Mouse (Mus musculus) E14TG2a.4 (cell line): ENCODE measurements around the gene Fam172a.

Experiments
- H3K27me3 ChIP-seq: 2 replicates; pipeline ENCODE4 v1.6.1; 2014; ENCODE audit warnings: low read length, control low read depth; ENCODE audit not compliant: insufficient read depth
- H3K36me3 ChIP-seq: 2 replicates; pipeline ENCODE4 v1.6.1; 2014; ENCODE audit warnings: low read length, control low read depth; ENCODE audit not compliant: insufficient read depth
- H3K4me1 ChIP-seq: replicated peaks from 2 replicates; pipeline ENCODE4 v1.6.1; 2014; ENCODE audit warnings: low read depth, low read length, control low read depth
- H3K4me3 ChIP-seq: replicated peaks from 2 replicates; pipeline ENCODE4 v1.5.1; 2014; ENCODE audit warnings: mild to moderate bottlenecking, low read length
- H3K9me3 ChIP-seq: 2 replicates; pipeline ENCODE4 v1.6.1; 2014; ENCODE audit warnings: low read length, control low read depth
- CTCF ChIP-seq: conservative IDR thresholded peaks from 2 replicates; pipeline ENCODE4 v1.5.1; 2014; ENCODE audit warnings: low read length
- NANOG ChIP-seq: IDR thresholded peaks from 2 replicates; pipeline ENCODE4 v1.6.1; 2014; ENCODE audit warnings: borderline replicate concordance, low read length, mixed read lengths
- POU5F1 ChIP-seq: IDR thresholded peaks from 2 replicates; pipeline ENCODE4 v1.6.1; 2014; ENCODE audit warnings: low read length, borderline replicate concordance

Gene Fam172a

DNA sequence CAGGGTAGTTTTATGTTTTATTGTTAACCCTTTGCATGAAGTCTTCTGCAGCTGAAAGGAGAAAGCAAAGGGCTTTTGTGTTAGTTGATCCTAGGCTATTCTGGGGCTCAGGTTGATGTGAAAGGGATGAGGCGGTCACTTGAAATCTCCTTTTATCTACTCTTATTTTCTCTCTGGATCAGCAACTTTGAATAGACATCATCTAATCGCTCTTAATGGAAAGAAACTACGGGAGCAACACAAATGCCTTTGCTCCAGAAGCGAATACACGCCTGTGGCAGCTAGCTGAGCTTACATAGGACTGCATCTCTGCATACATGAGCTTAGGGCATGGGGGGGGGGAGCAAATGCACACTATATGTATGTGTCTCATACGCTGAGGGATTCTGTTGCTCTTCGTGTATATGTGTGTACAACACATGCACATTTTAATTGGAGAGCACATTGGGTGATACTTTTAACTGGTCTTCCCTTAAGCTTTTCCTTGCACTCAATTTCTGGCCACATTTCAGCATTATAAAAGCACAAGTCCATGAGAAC is 505.1 kb downstream of the Fam172a start:
- Histone ChIP-seq H3K27me3 (peaks cover 92% of the 10 kb centered on the region), H3K36me3 (no peaks in the 10 kb centered on the region), H3K9me3 (peaks cover 6% of the 10 kb centered on the region; the same call in 1 of the 2 replicates), H3K4me3 (no peak overlapping the region), H3K4me1 (peaks cover 37% of the 10 kb centered on the region)
- TF ChIP-seq POU5F1 (no peak), NANOG (no peak), CTCF (no peak)

GRCm38 (mm10) chr13:78207796-78208645 is 506.2 kb downstream of the Fam172a start:
- TF ChIP-seq POU5F1 (no peak), NANOG (no peak), CTCF (no peak)
- peaks cover 30% of the 10 kb centered on the region for H3K4me1 ChIP-seq

GRCm38 (mm10) chr13:78208689-78209410 is 507.0 kb downstream of the Fam172a start:
- Histone ChIP-seq H3K27me3 (peaks cover 91% of the 10 kb centered on the region), H3K9me3 (peaks cover 6% of the 10 kb centered on the region; the same call in 1 of the 2 replicates), H3K4me3 (no peak overlapping the region), H3K36me3 (no peaks in the 10 kb centered on the region), H3K4me1 (peaks cover 25% of the 10 kb centered on the region)
- TF ChIP-seq CTCF: no peak
- TF ChIP-seq POU5F1: no peak
- TF ChIP-seq NANOG: no peak

More at GRCm38 (mm10) chr13:78207796-78208645, 506.2 kb downstream of the Fam172a start:
- H3K36me3 ChIP-seq: no peaks in the 10 kb centered on the region
- H3K9me3 ChIP-seq: peaks cover 6% of the 10 kb centered on the region; the same call in 1 of the 2 replicates
- peaks cover 93% of the 10 kb centered on the region for H3K27me3 ChIP-seq
- no peak overlapping the region for H3K4me3 ChIP-seq

DNA sequence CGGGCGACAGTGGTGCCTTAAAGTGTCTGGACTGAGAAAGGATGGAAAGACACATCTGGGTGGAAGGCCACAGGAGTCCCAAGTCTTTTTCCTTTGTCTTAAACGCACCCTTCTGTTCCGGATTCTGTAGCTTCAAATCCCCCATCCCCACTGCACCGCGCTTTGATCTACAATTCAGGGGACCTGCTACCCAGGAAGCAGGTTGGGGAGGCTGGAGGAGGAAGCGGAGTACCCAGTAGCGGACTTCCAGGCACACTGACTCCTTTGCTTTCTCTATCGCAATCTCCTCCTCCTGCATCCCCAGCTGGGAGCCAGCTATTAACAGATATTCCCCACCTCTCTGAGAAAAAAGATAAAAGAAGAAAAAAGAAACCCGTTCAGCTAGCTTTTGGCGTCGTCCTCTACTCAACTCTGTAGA is 507.8 kb downstream of the Fam172a start:
- no peak for TF ChIP-seq CTCF
- Histone ChIP-seq H3K27me3 (peaks cover 84% of the 10 kb centered on the region), H3K4me1 (peaks cover 19% of the 10 kb centered on the region), H3K36me3 (no peaks in the 10 kb centered on the region), H3K4me3 (peak overlapping the region; percentile 63), H3K9me3 (peaks cover 6% of the 10 kb centered on the region; the same call in 1 of the 2 replicates)

- Histone ChIP-seq H3K4me3 (peak overlapping the region; percentile 63), H3K27me3 (peaks cover 80% of the 10 kb centered on the region), H3K4me1 (peaks cover 19% of the 10 kb centered on the region), H3K9me3 (peaks cover 6% of the 10 kb centered on the region; the same call in 1 of the 2 replicates), H3K36me3 (no peaks in the 10 kb centered on the region)
- TF ChIP-seq POU5F1 (no peak), NANOG (no peak), CTCF (no peak)
Measured at GRCm38 (mm10) chr13:78210029-78210747, 508.4 kb downstream of the Fam172a start.

GRCm38 (mm10) chr13:78210748-78211089 is 508.9 kb downstream of the Fam172a start:
- no peak for TF ChIP-seq CTCF
- no peak for TF ChIP-seq POU5F1
- no peak for TF ChIP-seq NANOG
- peaks cover 19% of the 10 kb centered on the region for H3K4me1 ChIP-seq
- H3K36me3 ChIP-seq: no peaks in the 10 kb centered on the region
- H3K27me3 ChIP-seq: peaks cover 75% of the 10 kb centered on the region
- peaks cover 6% of the 10 kb centered on the region; the same call in 1 of the 2 replicates for H3K9me3 ChIP-seq
- peak overlapping the region; percentile 63 for H3K4me3 ChIP-seq

- Histone ChIP-seq H3K4me1 (peaks cover 19% of the 10 kb centered on the region), H3K4me3 (no peak overlapping the region), H3K9me3 (peaks cover 6% of the 10 kb centered on the region; the same call in 1 of the 2 replicates), H3K27me3 (peaks cover 70% of the 10 kb centered on the region), H3K36me3 (no peaks in the 10 kb centered on the region)
- TF ChIP-seq POU5F1 (no peak), NANOG (no peak), CTCF (no peak)
Measured at GRCm38 (mm10) chr13:78211231-78212010, 509.6 kb downstream of the Fam172a start.
